Mouse (Mus musculus) lung, embryonic 14.5 days (tissue): ENCODE data around the gene Eef2. TPM values are rescaled to one million over a fixed set of nuclear protein-coding genes. Genes with fewer than 3 reads are reported as not detected.

Experiments
- ATAC-seq: fragments of 200-750 bp; cut with Nextera tagmentation; 2 replicates; pipeline ENCODE4 v1.8.0; 2017; ENCODE audit warnings: mild to moderate bottlenecking, moderate TSS enrichment, moderate library complexity; ENCODE audit not compliant: insufficient read depth
- DNase-seq: peaks from one replicate; pipeline ENCODE4 v3.0.0-alpha.2; 2015
- H3K27ac ChIP-seq: fragments of 300-500 bp; sonication (generic); 2 replicates; pipeline ENCODE4 v1.5.1; 2014; ENCODE audit warnings: low read depth, mild to moderate bottlenecking, moderate library complexity
- H3K27me3 ChIP-seq: fragments of 300-500 bp; sonication (generic); 2 replicates; pipeline ENCODE4 v1.6.1; 2014; ENCODE audit warnings: low read length, control low read depth; ENCODE audit not compliant: insufficient read depth
- H3K36me3 ChIP-seq: fragments of 300-500 bp; sonication (generic); 2 replicates; pipeline ENCODE4 v1.6.1; 2014; ENCODE audit warnings: control low read depth; ENCODE audit not compliant: insufficient read depth
- H3K4me1 ChIP-seq: fragments of 300-500 bp; sonication (generic); 2 replicates; pipeline ENCODE4 v1.6.1; 2014; ENCODE audit warnings: antibody characterized with exemption, control low read depth; ENCODE audit not compliant: insufficient read depth
- H3K4me2 ChIP-seq: fragments of 300-500 bp; sonication (generic); 2 replicates; pipeline ENCODE4 v1.6.1; 2014; ENCODE audit warnings: mild to moderate bottlenecking
- H3K4me3 ChIP-seq: fragments of 300-500 bp; sonication (generic); 2 replicates; pipeline ENCODE4 v1.5.1; 2014; ENCODE audit warnings: low read depth, low read length
- H3K9ac ChIP-seq: fragments of 300-500 bp; sonication (generic); 2 replicates; pipeline ENCODE4 v1.6.1; 2014
- H3K9me3 ChIP-seq: fragments of 300-500 bp; sonication (generic); 2 replicates; pipeline ENCODE4 v1.6.1; 2016; ENCODE audit warnings: low read depth, low read length, control low read depth
- CTCF ChIP-seq: IDR thresholded peaks from 2 replicates; pipeline ENCODE4 v1.5.1; 2016; ENCODE audit warnings: antibody characterized with exemption, low read depth
- WGBS: fragments of 180-500 bp; shearing (Covaris S2); extraction: QIAGEN DNeasy Blood & Tissue Kit; methylation state at CpG from one replicate; pipeline ENCODE4 v1.1.7; 2014; 5-methylcytosine and 5-hydroxymethylcytosine counted together
- polyA plus RNA-seq: library from polyadenylated mRNA; unstranded; fragments of >200 nt; fragmentation: Nextera tagmentation; extraction: Ambion mirVana; gene quantifications from 2 replicates; pipeline ENCODE4 v1.2.1, GENCODE M21; 2014

The Eef2 gene
- polyA plus RNA-seq, 1 experiment from 2014 or later, result 493 TPM

GRCm38 (mm10) chr10:81146296-81146695, 30.1 kb upstream of the Eef2 start:
- DNase-seq (no peak), ATAC-seq (no peak)
- Histone ChIP-seq H3K27me3 (no peaks in the 10 kb centered on the region), H3K4me3 (no peak overlapping the region), H3K9me3 (no peaks in the 10 kb centered on the region), H3K36me3 (peaks cover 82% of the 10 kb centered on the region), H3K9ac (no peak overlapping the region), H3K27ac (no peak overlapping the region), H3K4me2 (no peak overlapping the region), H3K4me1 (no peaks in the 10 kb centered on the region)
- WGBS, result 85% methylated on average over 4 of the region's 4 CpGs
- no peak for TF ChIP-seq CTCF

GRCm38 (mm10) chr10:81151261-81151660, 25.2 kb upstream of the Eef2 start:
- Histone ChIP-seq H3K36me3 (peaks cover 95% of the 10 kb centered on the region), H3K27me3 (no peaks in the 10 kb centered on the region), H3K27ac (no peak overlapping the region), H3K9ac (no peak overlapping the region), H3K4me2 (no peak overlapping the region), H3K4me3 (no peak overlapping the region), H3K4me1 (no peaks in the 10 kb centered on the region), H3K9me3 (no peaks in the 10 kb centered on the region)
- DNase-seq (no peak), ATAC-seq (no peak)
- TF ChIP-seq CTCF, result no peak
- 72% methylated on average over 6 of the region's 6 CpGs for WGBS

GRCm38 (mm10) chr10:81152609-81153008, 23.8 kb upstream of the Eef2 start:
- H3K36me3 ChIP-seq, result peaks cover 95% of the 10 kb centered on the region
- TF ChIP-seq CTCF, result no peak
- no peaks in the 10 kb centered on the region for H3K9me3 ChIP-seq
- H3K4me2 ChIP-seq, result no peak overlapping the region
- no peak overlapping the region for H3K4me3 ChIP-seq
- H3K27ac ChIP-seq, result no peak overlapping the region
- DNase-seq, result no peak
- H3K27me3 ChIP-seq, result no peaks in the 10 kb centered on the region
- WGBS, result 63% methylated on average over 12 of the region's 12 CpGs
- no peak overlapping the region for H3K9ac ChIP-seq
- no peak for ATAC-seq
- H3K4me1 ChIP-seq, result no peaks in the 10 kb centered on the region

DNA sequence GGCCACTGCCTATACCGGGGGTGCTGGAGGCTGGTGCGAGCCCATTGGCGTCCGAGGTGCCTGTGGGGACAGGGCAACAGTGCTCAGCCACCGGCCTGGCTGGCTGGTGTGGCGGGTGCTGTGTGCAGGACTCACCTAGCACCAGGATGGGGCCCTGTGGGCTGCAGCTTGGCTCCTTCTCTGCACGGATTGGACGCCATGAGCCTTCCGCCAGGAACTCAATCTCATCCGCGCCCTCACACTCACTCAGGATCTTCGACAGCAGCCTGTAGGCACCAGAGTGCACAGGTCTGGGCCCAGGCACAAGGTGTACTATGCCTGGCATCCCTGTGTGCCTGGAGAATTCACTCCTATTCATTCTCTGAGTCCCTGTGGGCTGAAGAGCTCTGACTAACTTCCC, 22.1 kb upstream of the Eef2 start:
- no peaks in the 10 kb centered on the region for H3K9me3 ChIP-seq
- H3K27ac ChIP-seq, result no peak overlapping the region
- H3K4me3 ChIP-seq, result no peak overlapping the region
- ATAC-seq, result no peak
- no peaks in the 10 kb centered on the region for H3K4me1 ChIP-seq
- no peak for TF ChIP-seq CTCF
- no peak for DNase-seq
- H3K4me2 ChIP-seq, result no peak overlapping the region
- peaks cover 94% of the 10 kb centered on the region for H3K36me3 ChIP-seq
- 88% methylated on average over 12 of the region's 12 CpGs for WGBS
- H3K27me3 ChIP-seq, result no peaks in the 10 kb centered on the region
- no peak overlapping the region for H3K9ac ChIP-seq

GRCm38 (mm10) chr10:81154736-81155135, 21.7 kb upstream of the Eef2 start:
- Histone ChIP-seq H3K4me2 (no peak overlapping the region), H3K4me1 (no peaks in the 10 kb centered on the region), H3K4me3 (no peak overlapping the region), H3K27ac (no peak overlapping the region), H3K9me3 (no peaks in the 10 kb centered on the region), H3K36me3 (peaks cover 92% of the 10 kb centered on the region), H3K27me3 (no peaks in the 10 kb centered on the region), H3K9ac (no peak overlapping the region)
- WGBS, result 86% methylated on average over 6 of the region's 6 CpGs
- no peak for TF ChIP-seq CTCF
- DNase-seq, result no peak
- ATAC-seq, result no peak

DNA sequence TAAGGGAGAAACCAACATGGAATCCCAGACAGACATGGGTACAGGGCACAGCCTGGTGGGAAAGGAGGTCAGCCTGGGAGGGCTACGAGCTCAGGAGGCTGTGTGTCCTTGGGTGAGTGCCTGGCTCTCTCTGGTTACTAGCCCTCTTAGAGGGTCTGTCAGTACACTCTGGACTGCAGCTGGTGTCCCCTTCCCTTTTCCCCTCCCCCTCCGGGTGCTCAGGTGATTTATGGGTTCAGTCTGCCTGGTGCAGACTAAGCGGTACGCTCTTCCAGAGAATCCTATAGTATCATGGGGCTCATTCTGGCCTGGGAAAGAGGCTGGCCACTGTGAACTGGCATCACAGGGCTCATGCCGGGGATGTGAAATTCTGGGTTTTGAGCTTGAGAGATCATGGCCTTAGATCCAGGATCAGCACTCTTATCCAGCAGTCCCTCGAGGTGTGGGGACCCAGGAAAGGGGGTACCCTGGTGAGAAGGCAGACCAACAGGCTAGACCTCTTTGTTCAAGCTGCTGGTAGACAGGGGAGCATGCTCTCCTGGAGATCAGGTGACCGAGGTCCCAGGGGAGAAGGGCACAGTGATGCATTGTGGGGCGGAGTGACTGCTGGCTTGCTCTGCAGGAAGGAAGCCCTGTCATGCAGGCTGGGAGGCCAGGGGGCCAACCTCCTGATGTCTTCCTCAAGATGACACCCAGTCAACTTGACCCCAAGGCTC, 14.7 kb upstream of the Eef2 start:
- Histone ChIP-seq H3K4me3 (no peak overlapping the region), H3K9me3 (no peaks in the 10 kb centered on the region), H3K27me3 (no peaks in the 10 kb centered on the region), H3K4me1 (no peaks in the 10 kb centered on the region), H3K36me3 (peaks cover 71% of the 10 kb centered on the region), H3K9ac (no peak overlapping the region), H3K27ac (no peak overlapping the region), H3K4me2 (no peak overlapping the region)
- 76% methylated on average over 8 of the region's 8 CpGs for whole genome bisulfite sequencing
- ATAC-seq, result no peak
- TF ChIP-seq CTCF, result no peak
- no peak for DNase-seq

DNA sequence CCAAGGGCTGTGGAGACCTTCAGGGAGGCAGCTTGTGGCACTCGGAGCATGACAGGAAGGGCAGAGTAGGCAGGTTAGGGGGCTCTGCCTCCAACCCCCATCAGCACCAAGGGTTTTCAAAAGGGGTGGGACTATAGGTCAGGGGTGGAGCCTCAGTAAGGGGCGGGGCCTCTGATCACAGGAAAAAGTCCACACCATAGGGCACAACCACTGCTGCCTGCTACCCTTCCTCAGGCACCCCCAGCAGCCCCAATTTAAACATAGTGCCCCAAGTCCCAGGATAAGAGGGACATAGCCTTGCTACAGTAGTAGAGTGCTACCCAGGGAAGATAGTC, 14.1 kb upstream of the Eef2 start:
- H3K9me3 ChIP-seq, result no peaks in the 10 kb centered on the region
- no peak overlapping the region for H3K27ac ChIP-seq
- H3K4me1 ChIP-seq, result no peaks in the 10 kb centered on the region
- DNase-seq, result no peak
- no peaks in the 10 kb centered on the region for H3K27me3 ChIP-seq
- no peak overlapping the region for H3K4me3 ChIP-seq
- H3K9ac ChIP-seq, result no peak overlapping the region
- H3K4me2 ChIP-seq, result no peak overlapping the region
- no peak for ATAC-seq
- 63% methylated on average over 2 of the region's 2 CpGs for WGBS
- TF ChIP-seq CTCF, result no peak
- peaks cover 66% of the 10 kb centered on the region for H3K36me3 ChIP-seq

GRCm38 (mm10) chr10:81165118-81165517, 11.3 kb upstream of the Eef2 start:
- no peak for DNase-seq
- TF ChIP-seq CTCF, result no peak
- no peak for ATAC-seq
- Histone ChIP-seq H3K4me3 (no peak overlapping the region), H3K36me3 (peaks cover 41% of the 10 kb centered on the region), H3K9ac (no peak overlapping the region), H3K4me2 (no peak overlapping the region), H3K9me3 (no peaks in the 10 kb centered on the region), H3K27ac (no peak overlapping the region), H3K4me1 (peaks cover 8% of the 10 kb centered on the region; the same call in 1 of the 2 replicates), H3K27me3 (no peaks in the 10 kb centered on the region)
- 55% methylated on average over 8 of the region's 8 CpGs for WGBS
